Mouse (Mus musculus) c-Kit-positive CD71-negative TER-119-negative erythroid progenitor cells, embryonic 14.5 days (primary cell): Measurements from ENCODE around the gene Rap1b.
A peak's percentile ranks its signal among the peaks of the same experiment; 100 is the strongest.

Experiments used
- DNase-seq: peaks from one replicate; pipeline ENCODE4 v3.0.0-alpha.2; 2013; ENCODE audit warnings: low read depth

Gene Rap1b

DNA sequence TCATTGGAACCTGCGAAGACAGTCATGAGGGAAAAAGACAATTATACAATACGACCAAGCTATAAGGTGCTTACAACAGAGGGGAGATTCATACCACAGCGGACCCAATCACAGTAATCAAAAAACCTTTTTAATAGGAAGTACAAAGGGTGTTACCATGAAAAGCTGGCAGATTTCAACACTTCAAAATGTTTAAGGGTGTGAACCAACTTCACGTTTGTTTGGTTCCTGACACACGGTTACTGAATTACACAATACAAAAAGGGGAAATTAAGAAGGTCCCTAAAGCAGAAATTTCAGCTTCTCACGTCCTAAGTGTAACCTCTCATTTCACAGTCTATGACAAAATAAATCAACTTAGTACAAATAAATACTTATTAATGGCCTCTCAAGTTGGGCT, 27.2 kb downstream of the Rap1b start:
- no peak for DNase-seq

DNA sequence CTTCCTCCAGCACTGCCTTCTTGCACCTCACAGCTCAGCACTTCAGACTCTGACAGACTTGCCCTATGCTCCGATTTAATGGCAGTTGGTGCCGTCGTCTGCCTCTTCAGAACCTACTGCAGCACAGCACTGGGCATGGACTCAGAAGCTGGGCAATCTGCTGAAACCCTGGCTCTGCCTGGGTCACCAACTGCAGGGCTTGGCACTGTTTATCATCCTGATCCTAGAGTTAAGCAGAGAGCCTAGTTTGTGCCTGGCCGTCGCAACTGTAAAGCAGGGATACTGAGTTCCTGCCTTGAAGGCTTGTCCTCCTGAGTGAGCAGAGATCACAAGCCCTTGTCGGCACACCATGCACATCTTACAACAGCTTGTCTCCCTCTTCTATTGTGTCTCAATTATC, 29.1 kb downstream of the Rap1b start:
- no peak for DNase-seq

DNA sequence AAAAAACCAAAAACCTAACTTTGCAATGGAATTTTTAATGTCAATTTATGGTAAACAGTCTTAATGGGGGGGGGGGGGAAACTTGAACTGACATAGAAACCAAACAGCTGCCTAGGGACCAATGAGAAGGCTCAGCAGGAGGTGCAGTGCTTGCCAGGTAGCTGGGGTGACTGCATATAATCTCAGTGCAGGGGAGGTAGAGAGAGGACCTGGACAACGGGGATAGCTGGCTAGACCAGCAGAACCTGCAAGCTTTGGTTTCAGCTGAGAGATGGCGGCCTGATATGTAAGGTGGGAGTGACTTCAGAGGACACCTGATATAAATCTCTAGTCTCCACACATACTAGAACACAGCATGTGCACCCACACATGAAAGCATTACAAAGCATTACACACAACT, 33.3 kb downstream of the Rap1b start:
- DNase-seq: no peak

DNA sequence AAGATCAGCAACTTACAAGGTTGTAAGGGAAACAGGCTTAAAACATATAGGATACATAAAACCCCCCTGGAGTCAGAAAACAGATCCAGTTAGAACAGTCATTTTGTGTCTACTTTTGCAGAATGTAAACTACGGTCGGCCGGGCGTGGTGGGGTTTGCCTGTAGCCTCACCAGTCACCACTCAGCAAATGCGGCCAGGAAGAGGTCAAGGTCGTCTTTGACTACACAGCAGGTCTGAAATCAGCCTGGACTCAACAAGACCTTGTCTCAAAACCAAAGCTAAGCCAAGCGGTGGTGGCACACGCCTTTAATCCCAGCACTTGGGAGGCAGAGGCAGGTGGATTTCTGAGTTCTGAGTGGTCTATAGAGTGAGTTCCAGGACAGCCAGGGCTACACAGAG, 34.3 kb downstream of the Rap1b start:
- DNase-seq: no peak

DNA sequence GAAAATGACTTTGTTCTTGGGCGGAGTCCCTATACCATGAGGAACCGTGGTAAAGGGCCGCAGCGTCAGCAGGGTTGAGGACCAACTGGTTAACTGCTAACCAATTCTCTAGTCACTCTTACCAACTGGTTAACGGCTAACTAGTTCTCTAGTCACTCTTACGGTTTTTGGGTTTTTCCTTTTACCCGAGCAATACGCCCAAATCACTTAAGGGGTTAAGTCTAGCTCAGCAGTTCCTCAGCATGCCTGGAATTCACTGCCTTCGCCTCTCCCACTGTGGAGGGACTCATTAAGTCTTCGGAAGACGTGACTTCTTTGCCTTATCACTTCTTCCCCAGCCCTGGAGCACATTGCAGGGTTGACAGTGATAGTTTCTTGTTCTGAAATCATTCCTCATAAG, 35.3 kb downstream of the Rap1b start:
- no peak for DNase-seq

DNA sequence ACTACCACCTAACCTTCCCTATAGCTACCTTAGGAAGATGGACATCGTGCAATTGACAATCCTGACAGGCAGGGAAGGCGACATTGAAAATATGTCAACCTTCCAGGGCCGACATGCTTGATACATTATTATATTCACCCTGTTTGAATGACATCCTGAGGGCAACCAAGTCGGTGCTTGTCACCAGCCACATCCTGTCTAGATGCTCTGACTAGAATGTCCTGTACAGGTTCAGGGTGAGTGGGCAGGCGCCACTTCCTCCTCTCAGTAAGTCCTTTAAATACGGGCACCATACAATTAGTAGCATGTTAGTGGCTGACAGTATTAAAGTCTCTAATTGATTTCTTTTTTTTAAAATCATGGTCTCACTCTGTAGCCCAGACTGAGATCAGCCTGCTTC, 37.8 kb downstream of the Rap1b start:
- DNase-seq: no peak

DNA sequence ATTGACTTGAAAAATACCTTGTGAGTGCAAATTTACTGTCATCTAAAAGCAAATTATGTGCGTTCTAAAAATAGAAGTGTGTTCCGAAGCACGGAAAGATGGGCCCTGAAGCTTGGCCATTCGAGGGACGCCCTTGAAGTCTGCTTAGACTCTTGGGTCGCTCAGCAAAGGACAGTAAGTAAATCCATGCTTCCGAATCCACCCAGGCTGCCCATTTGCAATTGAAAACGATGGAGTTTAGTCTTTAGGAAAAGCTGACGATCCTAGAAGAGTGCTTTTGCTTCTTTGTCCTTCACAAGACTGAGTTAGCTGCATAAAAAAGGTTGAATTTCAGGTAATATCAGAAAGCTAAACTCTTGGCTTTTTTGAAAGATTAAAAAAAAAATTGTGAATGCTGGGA, 39.9 kb downstream of the Rap1b start:
- no peak for DNase-seq

DNA sequence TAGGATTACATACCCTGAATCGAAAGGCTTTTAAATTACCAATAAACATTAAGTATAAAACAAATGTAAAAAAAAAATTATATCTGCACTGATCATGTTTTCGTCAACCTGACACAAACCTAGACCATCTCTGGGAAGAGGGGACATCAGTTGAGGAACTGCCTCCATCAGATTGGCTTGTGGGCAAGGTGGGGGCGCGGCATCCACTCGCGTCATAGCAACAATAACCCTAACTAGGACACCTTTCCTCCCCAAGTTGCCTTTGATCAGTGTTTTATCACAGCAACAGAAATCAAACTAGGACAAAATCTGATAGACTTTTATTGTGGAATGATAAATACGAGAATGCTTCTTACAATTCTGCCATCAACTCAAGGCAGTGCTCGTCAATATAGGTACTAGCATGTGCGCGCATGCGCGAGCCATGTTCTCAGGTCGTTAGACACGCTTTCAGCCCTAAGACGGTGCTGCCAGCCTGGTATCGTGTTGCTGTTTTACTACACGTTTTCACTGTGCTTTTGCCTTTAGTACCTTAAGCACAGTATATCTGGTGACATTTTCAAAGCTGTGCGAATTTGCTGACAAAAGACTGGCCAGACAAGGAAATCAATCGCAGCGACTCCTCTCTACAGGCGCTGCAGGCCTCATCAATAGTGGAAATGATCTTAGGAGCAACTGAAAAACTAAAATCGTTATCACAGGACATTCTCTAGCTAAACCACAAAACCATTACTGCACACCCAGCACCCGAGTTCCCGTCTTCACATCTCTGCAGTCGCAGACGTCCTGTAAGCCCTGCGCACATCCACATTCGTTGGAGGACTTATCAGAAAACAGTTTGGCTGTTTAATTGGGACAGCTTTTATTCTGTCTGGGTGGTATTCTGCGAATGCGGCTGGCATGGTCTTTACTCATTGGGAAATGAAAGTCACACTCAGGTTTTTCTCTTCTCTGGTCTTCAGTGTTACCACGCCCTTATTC, 41.7 kb downstream of the Rap1b start:
- DNase-seq: no peak

DNA sequence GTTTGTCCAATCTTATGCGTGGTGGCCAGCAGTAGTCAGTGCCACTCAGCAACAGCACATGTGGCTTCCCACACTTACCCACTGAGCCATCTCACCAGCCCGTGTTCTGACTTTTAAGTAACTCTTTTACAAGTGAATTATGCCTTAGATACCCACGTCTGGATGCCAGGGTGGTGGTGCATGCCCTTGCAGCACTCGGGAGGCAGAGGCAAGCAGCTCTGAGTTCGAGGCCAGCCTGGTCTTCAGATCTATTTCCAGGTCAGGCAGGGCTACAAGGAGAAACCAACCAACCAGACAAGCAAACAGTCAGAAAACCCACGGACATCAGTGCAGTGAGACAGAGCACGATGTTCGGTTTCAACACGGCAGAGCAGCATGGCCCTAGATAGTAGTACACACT, 43.9 kb downstream of the Rap1b start:
- DNase-seq: no peak

DNA sequence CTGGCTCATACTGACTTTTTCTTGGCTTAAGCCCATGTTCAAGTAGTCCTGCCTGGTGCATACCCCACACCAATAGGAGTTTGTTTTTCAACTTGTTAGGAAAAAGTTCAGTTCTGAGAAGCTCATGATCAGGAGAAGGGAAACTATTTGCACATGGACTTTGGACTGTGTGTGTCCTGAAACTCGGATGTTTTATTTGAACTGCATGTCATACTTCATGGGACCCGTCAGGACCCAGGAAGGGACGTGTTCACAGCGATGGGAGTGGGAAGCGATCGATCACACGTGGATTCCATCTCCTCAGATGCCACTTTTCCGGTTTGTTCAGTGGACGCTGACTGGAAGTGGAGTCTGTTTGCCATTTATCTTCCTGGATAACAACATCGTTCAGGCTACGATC, 46.0 kb downstream of the Rap1b start:
- DNase-seq: no peak

DNA sequence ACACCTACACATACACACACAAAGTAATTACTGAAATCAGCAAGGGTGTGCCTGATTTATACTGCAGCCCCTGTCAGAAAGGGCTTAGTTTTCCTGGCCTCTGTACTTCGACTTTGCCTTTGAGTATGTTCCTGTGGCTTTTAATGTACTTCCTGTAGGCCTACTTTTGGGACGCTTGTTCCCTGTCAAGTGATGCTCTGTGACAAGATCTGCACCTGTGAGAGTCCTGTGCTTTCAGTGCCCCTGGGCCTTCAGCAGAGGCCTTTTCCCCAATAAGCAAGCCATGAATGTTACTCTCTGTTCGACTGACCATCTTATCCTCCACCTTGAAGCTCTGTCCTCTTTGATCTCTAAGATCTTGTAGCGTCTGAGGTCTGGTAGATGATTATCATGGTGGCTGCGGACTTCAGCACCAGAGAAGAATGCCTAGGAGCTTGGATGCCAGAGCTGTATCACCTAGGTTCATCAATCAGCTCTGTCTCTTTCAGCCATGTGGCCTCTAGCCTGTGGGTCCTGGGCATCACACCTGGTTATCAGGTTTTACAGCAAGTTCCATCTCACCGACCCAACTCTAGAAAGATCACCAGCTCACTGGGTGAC, 47.3 kb downstream of the Rap1b start:
- DNase-seq: no peak

DNA sequence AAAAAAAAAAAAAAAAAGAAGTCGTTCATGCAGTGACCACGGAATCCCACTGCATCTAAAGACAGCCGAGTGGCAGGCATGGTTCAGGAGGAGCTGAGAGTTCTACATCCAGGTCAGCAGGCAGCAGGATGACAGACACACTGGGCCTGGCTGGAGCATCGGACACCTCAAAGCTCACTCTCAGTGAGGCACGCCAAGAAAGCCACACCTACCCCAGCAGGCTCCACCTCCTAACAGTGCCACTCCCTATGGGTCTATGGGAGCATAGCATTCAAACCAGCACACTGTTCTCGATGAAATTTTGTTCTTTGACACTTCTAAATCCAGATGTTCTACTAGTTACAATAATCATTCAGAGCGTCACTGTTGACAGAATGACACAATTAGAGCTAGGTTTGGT, 48.2 kb downstream of the Rap1b start:
- DNase-seq: no peak

DNA sequence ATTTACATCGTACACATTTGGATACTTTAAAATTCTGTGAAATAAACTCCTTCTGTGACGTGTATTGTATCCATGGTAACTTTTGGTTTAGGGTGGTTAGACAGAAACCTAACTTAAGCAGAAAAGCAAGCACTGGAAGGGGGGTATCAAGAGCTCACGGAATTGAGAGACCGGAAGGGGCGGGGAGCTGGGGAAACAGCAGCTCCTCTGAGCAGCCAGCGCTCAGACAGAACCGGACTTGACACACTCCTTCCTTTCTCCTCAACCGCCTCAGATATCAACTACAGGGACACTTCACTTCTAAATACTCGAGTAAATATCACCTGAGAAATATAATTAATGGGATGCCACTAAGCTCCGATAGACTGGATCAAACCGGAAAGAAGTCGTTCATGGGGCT, 48.7 kb downstream of the Rap1b start:
- DNase-seq: no peak

DNA sequence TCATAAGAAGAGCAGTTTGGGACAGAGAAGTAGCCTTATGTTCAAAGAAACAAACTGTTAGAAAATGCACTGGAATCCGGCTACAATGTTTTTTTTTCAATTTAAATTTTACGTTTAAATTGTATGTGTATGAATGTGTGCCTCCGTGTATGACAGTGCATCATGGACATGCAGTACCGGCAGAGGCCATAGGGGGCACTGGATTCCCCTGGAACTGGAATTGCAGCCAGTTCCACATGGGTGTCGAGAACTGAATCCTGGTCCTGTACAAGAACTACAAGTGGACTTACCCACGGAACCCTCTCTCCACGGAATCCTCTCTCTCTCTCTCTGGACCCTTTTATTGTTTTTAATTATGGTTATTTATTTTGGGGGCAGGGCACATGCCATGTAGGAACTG, 49.7 kb downstream of the Rap1b start:
- no peak for DNase-seq

DNA sequence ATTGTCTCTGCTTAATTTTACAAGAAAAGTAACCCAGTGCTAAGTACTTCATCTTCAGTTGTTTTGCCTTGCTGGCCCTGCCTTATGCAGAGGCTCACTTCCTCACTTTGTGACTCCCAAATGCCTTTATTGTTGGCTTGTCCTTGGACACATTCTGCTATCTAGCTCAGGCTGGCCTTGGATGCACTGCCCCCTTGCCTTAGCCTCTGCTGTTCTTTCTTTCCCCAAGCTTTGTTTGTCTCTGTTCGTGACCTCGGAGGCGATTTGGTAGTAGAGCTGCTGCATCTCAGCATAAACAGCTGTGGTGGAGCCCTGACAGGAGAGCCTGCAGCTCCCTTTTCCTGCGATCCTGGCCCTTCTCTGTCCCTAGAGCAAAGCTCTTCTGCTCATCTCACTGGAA, 50.6 kb downstream of the Rap1b start:
- DNase-seq: no peak

DNA sequence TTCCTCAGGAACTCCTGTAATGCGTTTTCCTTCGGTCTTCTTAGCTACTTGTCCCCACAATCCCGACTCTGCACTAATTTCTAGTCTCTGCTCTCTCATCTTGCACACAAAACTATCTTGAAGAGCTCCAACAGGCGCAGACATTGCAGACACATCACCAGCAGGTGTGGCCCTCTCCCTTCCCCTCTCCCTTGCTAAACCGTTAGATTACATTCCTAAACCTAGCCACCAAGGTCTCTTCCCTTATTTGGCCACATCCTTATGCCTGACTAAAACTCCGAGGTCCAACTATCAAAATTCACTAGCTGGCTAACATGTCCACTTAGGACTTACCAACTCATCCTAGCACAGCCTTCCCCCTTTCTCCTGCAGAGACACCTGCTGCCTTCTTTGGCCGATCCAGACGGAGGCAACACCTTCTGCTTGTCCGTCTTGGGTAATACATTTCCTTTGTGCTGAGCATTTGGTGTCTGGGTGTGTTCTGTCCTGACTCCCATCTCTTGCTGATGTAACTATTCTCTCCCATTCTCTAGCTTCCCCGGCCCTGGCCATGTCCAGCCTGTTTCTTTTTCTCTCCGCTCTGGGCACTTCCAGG, 52.3 kb downstream of the Rap1b start:
- DNase-seq: no peak

DNA sequence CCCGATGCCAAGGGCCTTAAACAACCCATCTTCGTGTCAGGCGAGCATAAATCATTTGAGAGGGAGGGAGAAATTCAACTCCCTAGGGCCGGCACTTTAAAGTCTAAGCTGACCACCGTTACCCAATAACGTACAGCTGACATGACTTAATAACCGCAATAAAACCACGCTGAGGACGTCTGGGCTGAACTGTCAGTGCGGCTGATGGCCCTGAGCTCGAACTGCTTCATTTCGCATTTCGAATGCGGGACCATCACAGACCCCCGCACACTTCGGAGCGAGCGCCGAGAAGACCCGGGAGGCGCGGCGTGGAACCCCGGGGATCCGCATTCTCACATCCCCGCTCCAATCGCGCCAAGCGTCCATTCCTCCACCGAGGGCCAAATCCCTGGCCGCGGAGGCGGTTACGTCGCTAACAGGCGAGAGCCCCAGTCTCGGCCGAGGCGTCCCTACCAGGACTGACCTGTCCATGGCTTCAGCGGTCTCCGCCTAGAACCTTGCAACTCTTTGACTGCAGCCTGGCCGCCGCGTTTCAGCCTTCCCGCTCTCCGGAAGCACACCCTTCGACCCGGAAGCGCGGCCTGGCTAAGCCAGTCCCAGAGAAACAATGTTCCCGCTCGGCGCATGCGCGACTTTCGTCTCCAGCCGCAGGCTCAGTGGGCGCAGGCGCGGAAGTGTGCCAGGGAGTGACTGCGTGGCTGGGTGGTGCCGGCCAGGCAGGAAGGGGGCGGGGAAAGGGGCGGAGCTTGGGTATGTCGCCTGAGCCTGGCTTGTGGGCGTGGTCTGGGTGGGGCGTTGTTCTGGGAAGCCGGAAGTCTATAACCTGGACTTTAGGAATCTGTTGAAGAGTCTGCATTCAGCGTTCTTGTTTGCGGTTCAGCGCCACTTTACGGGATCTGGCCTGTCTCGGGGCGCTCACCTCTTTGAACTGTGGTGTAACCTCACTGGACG, 53.4 kb downstream of the Rap1b start, which contains the start of gene Nup107:
Gene Nup107, minus strand, starts transcription at position 565 of the 951 bp plus-strand sequence.
- peak; percentile 99 for DNase-seq

DNA sequence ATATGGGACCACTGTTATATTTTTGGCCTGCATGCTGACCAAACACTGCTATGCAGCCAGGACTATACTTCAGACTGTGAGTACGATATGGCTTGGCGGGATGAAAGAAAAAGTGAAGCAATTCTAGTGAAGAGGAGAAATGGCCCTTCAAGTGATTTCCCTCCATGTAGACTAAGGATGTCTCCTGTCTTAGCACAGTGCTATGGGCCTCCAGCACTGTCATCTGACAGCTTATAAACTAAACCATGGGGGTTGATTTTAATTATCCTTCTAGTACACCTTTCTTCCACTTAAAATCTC, 54.7 kb downstream of the Rap1b start:
- no peak for DNase-seq

DNA sequence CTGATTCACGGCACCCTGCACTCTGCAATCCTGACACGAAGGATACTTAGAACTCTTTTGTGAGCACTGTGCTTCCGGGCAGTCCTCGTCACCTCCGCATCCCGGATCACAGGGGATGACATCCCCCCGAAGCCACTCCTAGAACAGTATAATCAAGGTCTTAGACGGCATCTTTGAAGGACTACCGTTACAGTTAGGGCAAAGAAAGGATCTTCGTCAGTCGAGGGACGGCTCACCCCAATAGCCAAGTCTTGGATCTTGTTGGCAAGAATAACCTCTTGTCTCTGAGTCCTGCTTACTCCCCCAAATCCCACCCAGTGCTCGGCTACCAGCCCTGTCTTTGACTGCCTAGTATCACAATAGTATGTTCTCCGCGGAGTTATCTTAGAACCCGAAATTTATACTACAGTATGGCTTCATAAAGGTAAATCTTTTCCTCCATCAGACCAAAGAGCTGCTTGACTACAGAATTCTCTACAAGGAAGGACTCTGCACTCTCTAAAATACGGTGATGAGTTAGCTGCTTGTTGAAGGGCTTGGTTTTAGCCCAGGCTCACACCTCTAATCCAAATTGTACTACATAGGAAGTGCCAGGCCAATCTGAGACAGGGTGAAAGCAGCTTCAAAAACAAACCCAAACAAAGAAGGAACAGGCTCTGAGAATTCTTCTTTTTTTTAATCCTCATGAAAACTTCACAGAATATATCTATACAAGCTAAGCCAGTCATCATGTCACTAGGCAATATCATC, 55.2 kb downstream of the Rap1b start:
- no peak for DNase-seq

DNA sequence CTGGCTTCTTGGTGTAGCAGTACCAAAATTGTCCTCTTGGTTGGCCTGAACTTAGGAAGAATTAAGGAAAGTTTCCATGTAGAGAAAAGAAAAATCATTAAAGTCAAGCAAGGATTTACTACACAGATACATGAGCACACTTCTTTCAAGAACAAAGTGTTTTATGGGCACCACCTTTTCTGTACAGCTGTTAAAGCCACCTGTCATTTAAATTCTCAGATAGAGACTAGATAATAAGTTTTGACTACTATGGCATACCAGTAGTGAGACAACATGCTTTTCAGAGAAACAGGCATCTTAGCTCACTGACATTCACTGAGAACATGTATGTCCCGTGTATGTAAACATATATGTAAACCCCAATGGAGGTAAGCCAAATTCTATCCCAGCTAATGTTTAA, 55.8 kb downstream of the Rap1b start:
- DNase-seq: no peak

DNA sequence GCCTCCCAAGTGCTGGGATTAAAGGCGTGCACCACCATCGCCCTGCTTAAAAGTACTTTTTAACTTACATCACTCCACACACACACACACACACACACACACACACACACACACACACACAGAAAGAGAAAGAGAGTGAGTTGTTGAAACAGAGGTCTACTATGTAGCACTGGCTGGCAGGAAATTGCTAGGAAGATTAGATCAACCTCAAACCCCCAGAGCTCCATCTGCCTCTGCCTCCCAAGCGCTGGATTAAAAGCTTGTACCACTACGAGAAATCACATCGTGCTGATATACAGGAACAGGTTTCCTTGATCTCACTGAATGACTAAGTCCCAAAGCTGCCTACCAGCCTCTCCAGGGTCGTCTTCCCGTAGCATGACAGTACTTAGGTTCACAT, 61.2 kb downstream of the Rap1b start:
- DNase-seq: no peak
